Mouse (Mus musculus): Measurements from ENCODE around the gene Clybl. TPM values are rescaled to one million over a fixed set of nuclear protein-coding genes. Genes with fewer than 3 reads are reported as not detected.

The Clybl gene
- polyA plus RNA-seq, 1 experiment from 2014 or later = 23.9 TPM

DNA sequence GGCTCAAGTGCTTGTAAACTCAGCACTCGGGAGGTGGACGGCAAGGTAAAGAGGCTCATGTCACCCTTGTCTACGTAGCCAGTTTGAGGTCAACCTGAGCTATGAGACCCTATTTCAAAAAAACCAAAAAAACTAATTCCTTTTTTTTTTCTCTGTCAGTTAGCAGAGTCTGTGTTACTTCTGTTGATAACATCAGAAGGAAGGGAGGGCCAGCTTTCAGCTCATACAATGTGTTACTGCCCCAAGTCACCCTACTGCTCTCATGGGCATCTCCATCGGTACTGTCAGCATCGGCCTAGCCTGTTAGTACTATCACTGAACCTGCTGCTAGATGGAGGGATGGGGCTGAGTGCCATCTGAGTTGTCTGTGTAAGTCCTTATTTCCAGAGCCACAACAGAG lies 102.5 kb downstream of the Clybl start:
- peaks cover 31% of the 10 kb centered on the region for H3K4me1 ChIP-seq (replicated peaks)
- no peaks in the 10 kb centered on the region for H3K9me3 ChIP-seq
- H3K36me3 ChIP-seq = no peaks in the 10 kb centered on the region
- no peak overlapping the region for H3K4me3 ChIP-seq (replicated peaks)
- no peak overlapping the region for H3K4me2 ChIP-seq (replicated peaks)
- H3K9ac ChIP-seq (replicated peaks) = no peak overlapping the region
- no peak overlapping the region for H3K27ac ChIP-seq
- ATAC-seq = no peak
- H3K27me3 ChIP-seq = peaks cover 66% of the 10 kb centered on the region
- 92% methylated on average over 5 of the region's 5 CpGs for WGBS

DNA sequence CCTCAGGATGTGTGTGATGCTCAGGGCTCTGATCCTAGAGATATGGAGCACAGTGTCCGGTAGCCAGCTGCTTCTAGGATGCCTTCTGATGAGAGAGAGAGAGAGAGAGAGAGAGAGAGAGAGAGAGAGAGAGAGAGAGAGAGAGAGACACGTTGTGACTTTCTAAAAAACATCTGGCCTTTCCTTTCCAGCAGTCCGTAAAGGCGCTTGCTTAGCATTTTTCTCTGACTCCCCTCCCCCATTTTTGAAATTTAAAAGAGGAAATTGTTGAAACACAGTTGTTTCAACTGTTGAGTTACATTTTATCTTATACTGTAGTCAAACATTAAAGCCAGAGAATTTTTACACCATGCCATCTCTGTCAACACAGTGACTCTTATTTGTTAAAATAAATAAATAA lies 114.9 kb downstream of the Clybl start:
- Histone ChIP-seq H3K36me3 (no peaks in the 10 kb centered on the region), H3K27me3 (peaks cover 40% of the 10 kb centered on the region), H3K4me3 (replicated peaks) (no peak overlapping the region), H3K4me1 (replicated peaks) (peaks cover 16% of the 10 kb centered on the region; the same call in 1 of the 2 replicates), H3K9me3 (no peaks in the 10 kb centered on the region), H3K27ac (no peak overlapping the region), H3K4me2 (replicated peaks) (no peak overlapping the region), H3K9ac (replicated peaks) (no peak overlapping the region)
- no peak for ATAC-seq
- WGBS = 28% methylated on average over 4 of the region's 4 CpGs

DNA sequence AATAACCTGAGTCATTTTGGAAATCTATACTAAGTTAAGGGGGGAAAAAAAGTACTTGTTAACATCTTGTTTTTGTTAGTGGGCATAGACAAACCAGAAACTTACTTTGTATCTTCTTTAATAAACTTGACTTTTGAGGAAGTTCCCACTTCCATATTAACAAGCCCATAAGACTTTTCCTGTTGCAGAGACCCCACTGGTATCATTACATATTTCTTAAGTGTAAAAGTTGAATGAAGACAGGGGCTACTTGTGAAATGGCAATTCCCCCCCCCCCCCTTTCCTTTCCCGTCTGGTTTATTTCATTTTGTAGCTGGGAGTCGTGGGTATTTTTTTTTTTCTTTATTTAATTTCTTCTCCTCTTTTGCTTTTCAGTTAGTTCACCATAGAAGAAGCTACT lies 115.4 kb downstream of the Clybl start:
- peaks cover 41% of the 10 kb centered on the region for H3K27me3 ChIP-seq
- H3K9ac ChIP-seq (replicated peaks) = no peak overlapping the region
- no peaks in the 10 kb centered on the region for H3K36me3 ChIP-seq
- ATAC-seq = no peak
- WGBS = 19% methylated on average over 2 of the region's 2 CpGs
- no peak overlapping the region for H3K4me3 ChIP-seq (replicated peaks)
- no peak overlapping the region for H3K4me2 ChIP-seq (replicated peaks)
- no peak overlapping the region for H3K27ac ChIP-seq
- no peaks in the 10 kb centered on the region for H3K9me3 ChIP-seq
- peaks cover 16% of the 10 kb centered on the region; the same call in 1 of the 2 replicates for H3K4me1 ChIP-seq (replicated peaks)

DNA sequence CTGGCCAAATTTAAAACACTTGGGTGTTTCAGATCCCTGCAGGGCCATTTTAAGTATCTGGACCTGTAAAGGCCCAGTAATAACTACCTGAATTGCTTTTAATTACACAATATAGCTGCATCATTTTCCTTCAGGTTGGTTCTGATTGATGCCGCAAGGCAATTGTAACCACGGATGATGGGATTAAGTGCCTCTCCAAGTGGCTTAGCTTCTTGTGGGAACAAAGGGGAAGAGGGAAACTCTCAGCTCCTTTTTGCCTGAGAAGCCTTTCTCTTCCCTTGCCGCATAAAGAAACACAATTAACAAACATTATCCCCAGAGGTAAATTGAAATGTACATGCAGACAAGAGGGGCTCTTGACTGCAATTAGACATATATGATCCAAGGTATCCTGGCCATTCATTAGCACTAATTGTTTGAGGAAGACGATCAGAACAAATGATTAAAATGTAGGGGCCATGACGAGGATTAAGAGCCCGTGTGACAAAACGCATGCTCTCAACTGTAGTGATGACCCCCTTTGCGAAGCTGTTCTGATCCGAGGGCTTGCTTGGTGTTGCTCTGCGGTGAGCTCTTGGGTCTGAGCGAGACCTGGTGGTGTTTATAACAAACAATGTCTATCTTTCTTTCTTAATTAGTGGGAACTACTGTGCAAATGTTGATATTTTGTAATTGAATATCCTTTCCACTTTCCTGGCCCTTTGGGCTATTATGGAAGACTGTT lies 116.0 kb downstream of the Clybl start:
- Histone ChIP-seq H3K9ac (replicated peaks) (no peak overlapping the region), H3K4me1 (replicated peaks) (peaks cover 16% of the 10 kb centered on the region; the same call in 1 of the 2 replicates), H3K27me3 (peaks cover 42% of the 10 kb centered on the region), H3K4me2 (replicated peaks) (no peak overlapping the region), H3K9me3 (no peaks in the 10 kb centered on the region), H3K4me3 (replicated peaks) (no peak overlapping the region), H3K27ac (no peak overlapping the region), H3K36me3 (no peaks in the 10 kb centered on the region)
- no peak for ATAC-seq
- 8% methylated on average over 11 of the region's 11 CpGs for WGBS

DNA sequence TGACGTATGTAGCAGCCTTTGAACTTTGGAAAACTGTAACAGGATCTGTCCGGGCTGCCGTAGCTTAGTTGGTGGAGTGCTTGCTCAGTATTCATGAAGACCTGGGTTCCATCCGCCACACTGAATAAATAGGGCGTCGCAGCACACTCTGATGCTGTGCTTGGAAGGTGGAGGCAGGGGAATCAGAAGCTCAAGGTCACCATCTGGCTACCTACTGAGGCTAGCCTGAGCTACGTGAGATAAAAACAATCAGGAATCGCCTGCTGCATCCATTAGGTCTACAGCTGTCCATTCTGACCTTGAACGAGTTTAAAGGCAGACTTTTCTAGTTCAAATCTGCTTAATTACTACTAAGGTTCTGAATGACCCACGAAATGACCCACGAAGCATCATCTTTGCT lies 118.8 kb downstream of the Clybl start:
- Histone ChIP-seq H3K36me3 (no peaks in the 10 kb centered on the region), H3K9ac (replicated peaks) (no peak overlapping the region), H3K4me3 (replicated peaks) (no peak overlapping the region), H3K4me1 (replicated peaks) (peaks cover 23% of the 10 kb centered on the region), H3K9me3 (no peaks in the 10 kb centered on the region), H3K4me2 (replicated peaks) (no peak overlapping the region), H3K27me3 (peaks cover 28% of the 10 kb centered on the region), H3K27ac (no peak overlapping the region)
- ATAC-seq = no peak
- WGBS = 68% methylated on average over 11 of the region's 11 CpGs

DNA sequence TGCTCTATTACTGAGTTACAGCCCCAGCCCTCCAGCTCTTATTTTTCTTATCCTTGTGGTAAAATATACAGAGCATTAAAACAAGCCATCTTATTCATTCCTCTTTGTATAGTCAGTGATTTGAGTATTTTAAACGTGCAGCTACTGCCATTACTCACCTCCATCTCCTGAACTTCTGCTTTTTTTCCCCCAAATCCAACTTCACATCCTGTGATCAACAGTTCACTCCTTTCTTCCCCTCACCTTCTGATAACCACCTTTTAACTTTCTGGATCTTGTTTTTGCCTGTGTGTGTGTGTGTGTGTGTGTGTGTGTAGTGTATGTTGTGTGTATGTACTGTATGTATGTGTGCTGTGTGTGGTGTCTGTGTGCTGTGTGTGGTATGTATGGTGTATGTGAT lies 122.3 kb downstream of the Clybl start:
- Histone ChIP-seq H3K9ac (replicated peaks) (no peak overlapping the region), H3K4me1 (replicated peaks) (peaks cover 12% of the 10 kb centered on the region; the same call in 1 of the 2 replicates), H3K36me3 (no peaks in the 10 kb centered on the region), H3K4me2 (replicated peaks) (no peak overlapping the region), H3K27me3 (peaks cover 19% of the 10 kb centered on the region), H3K27ac (no peak overlapping the region), H3K9me3 (no peaks in the 10 kb centered on the region), H3K4me3 (replicated peaks) (no peak overlapping the region)
- WGBS = 68% methylated on average over 1 of the region's 1 CpGs
- ATAC-seq = no peak

DNA sequence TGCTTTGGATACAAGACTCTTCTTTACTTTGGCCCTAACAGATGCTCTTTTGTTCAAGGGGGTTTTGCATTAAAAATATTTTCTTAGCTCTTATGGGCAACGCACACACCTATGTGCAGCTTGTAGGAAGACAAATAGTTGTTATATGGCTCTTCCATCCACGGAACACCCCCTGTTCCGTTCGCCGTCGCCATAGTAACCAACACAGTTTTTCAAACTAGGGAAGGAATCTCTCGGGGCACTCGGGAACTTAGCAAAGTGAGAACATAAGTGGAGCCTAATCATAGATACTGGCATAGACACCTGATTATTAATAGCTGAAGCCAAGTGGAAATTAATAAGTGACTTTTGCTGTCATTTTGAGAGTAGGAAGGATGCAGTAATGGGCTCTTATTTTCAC lies 123.6 kb downstream of the Clybl start:
- Histone ChIP-seq H3K9ac (replicated peaks) (no peak overlapping the region), H3K27ac (no peak overlapping the region), H3K9me3 (no peaks in the 10 kb centered on the region), H3K4me2 (replicated peaks) (no peak overlapping the region), H3K4me3 (replicated peaks) (no peak overlapping the region), H3K4me1 (replicated peaks) (peaks cover 9% of the 10 kb centered on the region; the same call in 1 of the 2 replicates), H3K36me3 (no peaks in the 10 kb centered on the region), H3K27me3 (peaks cover 17% of the 10 kb centered on the region)
- no peak for ATAC-seq
- WGBS = 47% methylated on average over 8 of the region's 8 CpGs

DNA sequence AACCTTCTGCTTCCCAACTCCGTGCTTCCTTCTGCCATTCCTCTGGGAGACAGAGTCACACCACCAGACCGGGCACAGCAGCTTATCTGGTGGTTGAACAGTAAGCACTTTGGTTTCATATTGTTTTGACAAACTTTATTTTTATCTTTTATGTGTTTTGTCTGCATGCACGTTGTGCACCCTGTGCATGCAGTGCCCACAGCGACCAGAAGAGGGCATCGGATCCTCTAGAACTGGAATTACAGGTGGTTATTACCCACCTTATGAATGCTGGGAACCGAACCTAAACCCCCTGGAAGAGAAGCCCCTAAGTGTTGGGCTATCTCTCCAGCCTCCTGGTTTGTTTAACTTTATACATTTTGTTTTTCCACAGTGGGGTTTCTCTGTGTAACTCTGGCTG lies 130.9 kb downstream of the Clybl start:
- Histone ChIP-seq H3K4me2 (replicated peaks) (no peak overlapping the region), H3K4me1 (replicated peaks) (no peaks in the 10 kb centered on the region), H3K9ac (replicated peaks) (no peak overlapping the region), H3K27me3 (no peaks in the 10 kb centered on the region; the same call in 1 of the 2 replicates), H3K27ac (no peak overlapping the region), H3K4me3 (replicated peaks) (no peak overlapping the region), H3K9me3 (no peaks in the 10 kb centered on the region), H3K36me3 (no peaks in the 10 kb centered on the region)
- 97% methylated on average over 6 of the region's 6 CpGs for WGBS
- ATAC-seq = no peak

DNA sequence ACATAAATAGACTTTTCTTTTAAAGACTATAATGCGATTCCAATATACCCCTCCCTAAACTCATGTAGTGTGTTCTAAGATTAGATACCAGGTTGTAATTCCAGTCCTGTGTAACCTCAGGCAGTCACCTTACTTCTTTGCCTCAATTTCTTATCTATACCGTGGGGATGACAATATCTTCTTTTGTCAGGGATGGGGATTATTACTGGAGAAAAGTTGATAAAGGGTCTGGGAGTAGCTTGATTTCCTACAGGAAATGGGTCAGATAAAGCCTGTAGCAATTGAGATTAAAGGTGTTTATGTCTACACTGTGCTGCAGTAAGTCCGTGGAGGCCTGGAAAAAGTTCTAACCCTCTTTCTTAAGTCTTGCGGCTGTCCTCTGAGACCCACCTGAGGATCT lies 131.8 kb downstream of the Clybl start:
- Histone ChIP-seq H3K9me3 (no peaks in the 10 kb centered on the region), H3K36me3 (no peaks in the 10 kb centered on the region), H3K27ac (no peak overlapping the region), H3K4me3 (replicated peaks) (no peak overlapping the region), H3K9ac (replicated peaks) (no peak overlapping the region), H3K27me3 (no peaks in the 10 kb centered on the region; the same call in 1 of the 2 replicates), H3K4me2 (replicated peaks) (no peak overlapping the region), H3K4me1 (replicated peaks) (no peaks in the 10 kb centered on the region)
- ATAC-seq = no peak
- 96% methylated on average over 4 of the region's 4 CpGs for WGBS

DNA sequence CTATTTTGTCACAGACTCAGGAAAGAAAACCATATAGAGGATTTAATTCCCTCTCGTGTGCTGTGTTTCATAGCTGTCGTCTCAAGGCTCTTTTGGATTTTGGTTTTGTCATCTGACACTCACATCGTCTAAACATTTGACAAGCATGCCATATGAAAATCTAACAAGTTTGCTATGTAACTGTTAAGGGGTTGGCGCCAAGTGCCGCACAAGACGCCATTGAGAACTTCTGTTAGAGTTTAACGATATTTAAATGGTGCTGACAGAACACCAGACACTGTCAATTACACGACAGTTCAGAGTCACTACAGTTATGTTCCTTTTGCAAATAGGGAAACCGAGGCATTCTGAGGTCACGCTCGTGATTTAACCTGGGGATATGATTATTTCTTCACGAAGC lies 134.2 kb downstream of the Clybl start:
- Histone ChIP-seq H3K27me3 (no peaks in the 10 kb centered on the region), H3K27ac (no peak overlapping the region), H3K4me1 (replicated peaks) (no peaks in the 10 kb centered on the region), H3K36me3 (no peaks in the 10 kb centered on the region), H3K4me3 (replicated peaks) (no peak overlapping the region), H3K4me2 (replicated peaks) (no peak overlapping the region), H3K9ac (replicated peaks) (no peak overlapping the region), H3K9me3 (no peaks in the 10 kb centered on the region)
- 94% methylated on average over 12 of the region's 12 CpGs for WGBS
- no peak for ATAC-seq

DNA sequence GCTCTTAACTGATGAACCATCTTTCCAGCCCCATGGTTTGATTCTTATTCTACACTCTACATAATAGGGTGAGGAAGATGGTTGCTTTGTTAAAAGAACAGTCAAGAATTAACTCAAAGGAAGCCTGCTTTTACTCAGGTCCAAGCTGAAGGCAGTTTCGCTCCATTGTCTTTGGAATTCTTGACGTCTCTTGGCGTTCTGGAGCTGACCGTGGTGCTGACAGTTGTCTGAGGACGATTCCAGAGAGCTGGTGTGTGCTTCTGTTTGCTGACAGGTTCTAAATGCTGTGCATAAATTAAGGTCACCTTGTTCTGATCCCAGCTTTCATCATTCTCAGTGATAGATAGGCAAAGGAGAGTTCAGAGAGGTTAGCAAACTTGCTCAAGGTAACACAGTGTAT lies 140.6 kb downstream of the Clybl start:
- no peak for ATAC-seq
- H3K9ac ChIP-seq (replicated peaks) = no peak overlapping the region
- H3K36me3 ChIP-seq = no peaks in the 10 kb centered on the region
- no peak overlapping the region for H3K4me3 ChIP-seq (replicated peaks)
- H3K27me3 ChIP-seq = no peaks in the 10 kb centered on the region
- H3K27ac ChIP-seq = no peak overlapping the region
- H3K4me2 ChIP-seq (replicated peaks) = no peak overlapping the region
- no peaks in the 10 kb centered on the region for H3K9me3 ChIP-seq
- H3K4me1 ChIP-seq (replicated peaks) = peaks cover 11% of the 10 kb centered on the region; the same call in 1 of the 2 replicates
- WGBS = 35% methylated on average over 5 of the region's 5 CpGs

DNA sequence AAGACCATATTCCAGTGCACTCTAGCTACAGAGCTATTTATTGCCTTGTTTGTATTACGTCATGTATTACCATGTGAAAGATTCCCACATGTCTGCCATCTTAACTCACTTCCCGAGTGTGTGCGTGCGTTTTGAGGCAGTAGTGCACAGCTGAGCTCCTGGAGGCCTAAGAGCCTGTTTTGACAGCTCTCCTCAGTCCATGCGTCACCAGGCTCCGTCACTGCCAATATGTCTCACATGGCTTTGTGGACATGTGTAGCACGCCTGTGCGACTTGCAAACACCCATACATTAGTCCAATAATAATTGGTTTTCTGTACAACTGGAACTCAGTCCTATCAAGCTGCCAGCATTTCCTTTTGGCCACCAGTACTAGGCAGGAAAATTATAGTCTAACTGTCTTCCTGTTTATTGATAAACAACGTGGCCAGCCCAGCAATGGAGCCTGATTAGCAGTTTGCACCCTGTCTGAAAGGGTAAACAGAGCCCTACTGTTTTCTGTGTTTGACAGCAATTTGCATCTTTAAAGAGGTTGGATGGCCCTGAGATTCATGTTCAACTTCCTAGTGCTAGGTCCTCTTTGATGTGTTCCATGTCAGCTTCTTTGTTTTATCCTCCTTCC lies 142.4 kb downstream of the Clybl start:
- no peaks in the 10 kb centered on the region for H3K36me3 ChIP-seq
- 0 out of 2 replicates have a peak, but pooled peaks cover 3% of the 10 kb centered on the region for H3K27me3 ChIP-seq
- WGBS = 73% methylated on average over 9 of the region's 9 CpGs
- H3K9ac ChIP-seq (replicated peaks) = no peak overlapping the region
- no peak overlapping the region for H3K4me3 ChIP-seq (replicated peaks)
- peaks cover 11% of the 10 kb centered on the region; the same call in 1 of the 2 replicates for H3K4me1 ChIP-seq (replicated peaks)
- ATAC-seq = no peak
- H3K9me3 ChIP-seq = no peaks in the 10 kb centered on the region
- H3K27ac ChIP-seq = no peak overlapping the region
- H3K4me2 ChIP-seq (replicated peaks) = no peak overlapping the region

Measured in midbrain, embryonic 13.5 days (tissue).